Mouse (Mus musculus) c-Kit-positive CD71-positive TER-119-negative erythroid progenitor cells, embryonic 14.5 days (primary cell): ENCODE results near the gene Ctbp1.

Experiments
- DNase-seq: peaks from one replicate; pipeline ENCODE4 v3.0.0-alpha.2; 2013; ENCODE audit warnings: low read depth

Ctbp1 gene

GRCm38 (mm10) chr5:33274953-33275454 lies at the start of gene Ctbp1:
Gene Ctbp1, minus strand, starts transcription at chr5:33274994.
- DNase-seq, result peak; percentile 75

GRCm38 (mm10) chr5:33324491-33324890 lies 49.7 kb upstream of the Ctbp1 start:
- no peak for DNase-seq

- DNase-seq, result no peak
Observed at GRCm38 (mm10) chr5:33312192-33312591, 37.4 kb upstream of the Ctbp1 start.

GRCm38 (mm10) chr5:33310704-33311462 lies 36.1 kb upstream of the Ctbp1 start:
- DNase-seq, result peak; percentile 34

- no peak for DNase-seq
Observed at GRCm38 (mm10) chr5:33301801-33302200, 27.0 kb upstream of the Ctbp1 start.

- no peak for DNase-seq
Observed at GRCm38 (mm10) chr5:33297164-33297563, 22.4 kb upstream of the Ctbp1 start.

GRCm38 (mm10) chr5:33293796-33294430 lies 19.1 kb upstream of the Ctbp1 start:
- DNase-seq, result no peak

GRCm38 (mm10) chr5:33283951-33284350 lies 9.2 kb upstream of the Ctbp1 start:
- no peak for DNase-seq

- DNase-seq, result no peak
Observed at GRCm38 (mm10) chr5:33281428-33281827, 6.6 kb upstream of the Ctbp1 start.

GRCm38 (mm10) chr5:33278950-33279349 lies 4.2 kb upstream of the Ctbp1 start:
- no peak for DNase-seq

GRCm38 (mm10) chr5:33277286-33277685 lies 2.5 kb upstream of the Ctbp1 start:
- no peak for DNase-seq

GRCm38 (mm10) chr5:33275754-33276153 lies 960 bp upstream of the Ctbp1 start:
- DNase-seq, result no peak

GRCm38 (mm10) chr5:33274085-33274952 lies 475 bp downstream of the Ctbp1 start:
- DNase-seq, result peak; percentile 76

- peak; percentile 75 for DNase-seq
Observed at GRCm38 (mm10) chr5:33273777-33274084, 1.1 kb downstream of the Ctbp1 start.

- peak; percentile 34 for DNase-seq
Observed at GRCm38 (mm10) chr5:33272845-33273776, 1.7 kb downstream of the Ctbp1 start.

GRCm38 (mm10) chr5:33272146-33272545 lies 2.6 kb downstream of the Ctbp1 start:
- DNase-seq, result no peak

GRCm38 (mm10) chr5:33270568-33270967 lies 4.2 kb downstream of the Ctbp1 start:
- peak; percentile 84 for DNase-seq

- DNase-seq, result no peak
Observed at GRCm38 (mm10) chr5:33254416-33254815, 20.4 kb downstream of the Ctbp1 start.

GRCm38 (mm10) chr5:33248186-33248585 lies 26.6 kb downstream of the Ctbp1 start:
- no peak for DNase-seq

- DNase-seq, result no peak
Observed at GRCm38 (mm10) chr5:33247387-33247786, 27.4 kb downstream of the Ctbp1 start.

- no peak for DNase-seq
Observed at GRCm38 (mm10) chr5:33245701-33246100, 29.1 kb downstream of the Ctbp1 start.
